Mouse (Mus musculus): ENCODE results near the gene Rrh.

GRCm38 (mm10) chr3:129863698-129864097 is 41.3 kb upstream of the Rrh start:
- TF ChIP-seq POLR2A (IDR thresholded peaks at IDR 0.05; ENCODE audit: extremely low read depth, insufficient read depth, low read length), result no peak
- TF ChIP-seq CTCF (IDR thresholded peaks at IDR 0.05; ENCODE audit: low read depth, low read length), result peak; percentile 88
